Mouse (Mus musculus) layer of hippocampus, postnatal 14 days (tissue): ENCODE measurements around the gene Fam57b. TPM values are rescaled to one million over a fixed set of nuclear protein-coding genes. Genes with fewer than 3 reads are reported as not detected.
"Not testable (repeated sequence)": the region's sequence is repeated elsewhere in the genome, so short reads cannot be mapped to it uniquely, and the experiment has no call there.

Experiments
- DNase-seq, 2 experiments: peaks; one replicate each; pipeline ENCODE4 v3.0.0; 2021 to 2022; ENCODE audit warnings: low spot score in 2 of 2, mixed read lengths in 1 of 2
- total RNA-seq, 2 experiments: library from RNA; stranded (reverse); gene quantifications; 2 replicates each; pipeline ENCODE4 v1.2.3; 2021

Gene Fam57b
- total RNA-seq, 2 experiments from 2014 or later = 109 to 112 TPM

DNA sequence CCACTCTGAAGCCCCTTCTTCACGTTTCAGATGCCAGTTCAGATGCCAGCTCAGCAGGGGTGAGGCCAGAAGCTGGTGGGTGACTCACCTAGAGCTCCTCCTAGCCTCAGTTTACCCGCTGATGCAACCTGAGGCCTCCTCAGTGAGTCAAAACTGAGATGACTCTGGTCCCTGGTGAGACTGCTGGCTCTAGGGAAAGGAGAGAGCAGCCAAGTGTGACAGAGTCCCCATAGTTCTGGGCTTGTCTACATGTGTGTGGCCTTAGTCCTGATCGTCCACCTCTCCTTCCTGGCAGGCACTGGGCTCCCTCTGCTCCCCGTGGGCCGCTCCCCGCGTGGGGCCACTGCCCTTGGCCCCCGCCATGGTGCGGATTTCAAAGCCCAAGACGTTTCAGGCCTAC, 20.0 kb upstream of the Fam57b start:
- no peak for DNase-seq

DNA sequence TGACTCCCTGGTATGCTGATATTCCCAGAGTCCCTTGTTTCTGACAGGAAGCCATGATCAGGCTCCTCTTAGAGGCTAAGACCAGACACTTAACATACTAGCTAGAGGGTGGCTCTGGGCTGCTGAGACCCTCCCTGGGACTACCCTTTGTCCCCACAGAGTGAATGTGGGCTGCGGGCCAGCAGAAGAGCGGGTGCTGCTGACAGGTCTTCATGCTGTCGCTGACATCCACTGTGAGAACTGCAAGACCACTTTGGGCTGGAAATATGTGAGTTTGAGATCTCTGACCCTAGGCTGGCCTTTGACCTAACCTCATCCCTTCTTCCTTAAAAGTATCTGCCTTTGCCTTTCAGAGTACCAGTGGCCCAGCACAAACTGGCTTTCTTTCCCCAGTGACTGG, 19.3 kb upstream of the Fam57b start:
- DNase-seq = no peak

- not testable (repeated sequence) for DNase-seq
Measured at GRCm38 (mm10) chr7:126779101-126779500, 18.4 kb upstream of the Fam57b start.

GRCm38 (mm10) chr7:126779983-126780970, 17.2 kb upstream of the Fam57b start:
- peak; percentile 85 to 91 for DNase-seq

DNA sequence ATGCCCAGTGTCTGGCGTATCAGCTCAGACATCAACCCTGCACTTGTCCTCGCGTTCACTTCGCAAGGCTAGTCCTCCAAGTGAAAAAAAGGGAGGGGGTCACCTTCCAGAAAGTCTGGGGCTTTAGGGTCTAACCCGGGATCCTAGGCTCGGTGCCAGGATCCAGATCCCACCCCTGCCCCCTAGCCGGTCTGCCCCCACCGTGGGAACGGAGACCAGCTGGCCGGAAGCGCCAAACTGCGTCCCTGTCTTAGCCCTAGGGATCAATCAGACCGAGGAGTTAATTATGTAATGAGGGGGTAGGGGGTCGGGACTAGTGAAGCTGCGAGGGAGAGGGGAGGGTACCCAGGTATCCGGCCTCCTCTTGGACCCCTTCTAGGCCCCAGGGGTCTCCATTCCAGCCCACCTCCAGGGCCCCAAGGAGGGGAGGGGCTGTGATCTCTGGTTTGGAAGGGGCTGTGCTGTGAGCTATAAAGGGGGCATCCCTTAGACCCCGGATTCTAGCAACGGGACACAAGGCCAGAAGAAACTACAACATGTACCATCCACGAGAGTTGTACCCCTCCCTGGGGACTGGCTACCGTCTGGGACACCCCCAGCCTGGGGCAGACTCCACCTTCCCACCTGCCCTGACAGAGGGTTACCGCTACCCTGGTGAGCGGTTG, 16.4 kb upstream of the Fam57b start, which contains the start of gene Tbx6:
Tbx6 (plus strand) TSS at position 513 of the 665 bp plus-strand sequence.
- DNase-seq = no peak

GRCm38 (mm10) chr7:126781661-126782370, 15.7 kb upstream of the Fam57b start:
- no peak for DNase-seq

- no peak for DNase-seq
Measured at GRCm38 (mm10) chr7:126782693-126783092, 14.8 kb upstream of the Fam57b start.

DNA sequence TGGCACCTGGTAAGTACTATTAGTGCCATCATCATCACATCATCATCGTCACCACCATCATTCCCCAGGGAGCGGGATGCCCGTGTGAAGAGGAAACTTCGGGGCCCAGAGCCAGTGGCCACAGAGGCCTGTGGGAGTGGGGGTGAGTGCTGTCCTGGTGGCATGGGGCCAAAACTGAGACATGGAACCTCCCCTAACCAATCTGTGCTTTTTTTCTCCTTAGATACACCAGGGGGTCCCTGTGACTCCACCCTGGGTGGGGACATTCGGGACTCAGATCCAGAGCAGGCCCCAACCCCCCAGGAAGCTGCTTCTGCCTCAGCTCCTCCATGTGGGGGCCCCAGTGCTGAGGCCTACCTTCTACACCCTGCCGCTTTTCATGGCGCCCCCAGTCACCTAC, 13.0 kb upstream of the Fam57b start:
- DNase-seq = no peak

- no peak for DNase-seq
Measured at GRCm38 (mm10) chr7:126785056-126785455, 12.4 kb upstream of the Fam57b start.

DNA sequence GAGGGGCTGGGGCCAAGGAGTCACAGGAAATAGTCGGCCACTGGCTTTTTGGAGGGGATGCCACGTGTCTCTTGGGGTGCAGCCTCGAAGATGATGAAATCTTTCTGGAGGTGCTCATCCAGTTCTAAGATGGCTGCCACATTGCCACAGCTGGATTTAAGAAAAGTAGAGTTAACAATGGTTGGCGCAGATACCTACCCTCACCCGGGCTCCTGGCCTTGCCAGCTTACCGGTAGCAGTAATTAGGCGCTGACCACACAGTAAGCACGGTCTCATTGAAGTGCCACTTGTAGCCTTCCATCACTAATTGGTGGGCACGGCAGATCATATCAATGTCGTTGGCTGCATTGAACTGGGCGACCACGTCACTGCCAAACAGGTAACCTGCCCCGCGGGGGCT, 11.3 kb upstream of the Fam57b start:
- DNase-seq = no peak

- DNase-seq = no peak
Measured at GRCm38 (mm10) chr7:126789141-126789540, 8.3 kb upstream of the Fam57b start.

- DNase-seq = peak; percentile 93 to 97
Measured at GRCm38 (mm10) chr7:126791851-126792720, 5.4 kb upstream of the Fam57b start, which contains the start of gene Ppp4c. Gene Ppp4c, minus strand, starts transcription at chr7:126792496.

- no peak for DNase-seq
Measured at GRCm38 (mm10) chr7:126792721-126793443, 4.6 kb upstream of the Fam57b start.

DNA sequence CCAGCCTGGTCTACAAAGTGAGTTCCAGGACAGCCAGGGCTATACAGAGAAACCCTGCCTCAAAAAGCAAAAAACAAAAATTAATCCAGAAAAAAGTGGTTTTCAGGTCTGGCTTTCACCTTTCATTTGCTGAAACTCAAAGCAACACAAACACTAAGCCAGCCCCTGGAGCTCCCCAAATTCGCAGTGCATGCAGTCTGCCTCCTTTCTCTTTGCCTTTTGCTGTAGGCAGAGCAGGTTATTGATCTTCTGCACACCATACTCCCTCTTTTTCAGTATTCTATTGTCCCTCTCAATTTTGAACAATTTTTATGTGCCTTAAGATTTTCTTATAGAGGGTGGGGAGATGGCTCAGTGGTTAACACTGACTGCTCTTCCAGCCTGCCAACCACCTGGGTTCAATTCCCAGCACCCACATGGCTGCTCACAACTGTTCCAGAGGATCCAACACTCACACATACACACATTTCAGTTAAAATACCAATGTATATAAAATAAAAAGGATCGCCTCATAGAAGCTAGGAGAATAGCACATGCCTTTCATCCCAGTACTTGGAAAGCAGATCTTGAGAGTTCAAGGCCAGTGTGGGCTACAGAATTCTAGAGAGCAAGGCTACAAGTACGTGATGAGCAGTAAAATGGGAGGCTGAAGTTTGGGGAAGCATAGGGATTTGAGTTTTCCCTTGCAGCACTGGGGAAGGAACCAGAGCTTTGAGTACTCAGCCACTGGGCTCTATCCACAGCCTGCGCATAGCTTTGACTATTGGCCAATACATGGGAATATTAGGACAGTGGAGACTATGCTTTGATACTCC, 3.8 kb upstream of the Fam57b start:
- DNase-seq = no peak

- DNase-seq = no peak
Measured at GRCm38 (mm10) chr7:126794271-126794605, 3.2 kb upstream of the Fam57b start.

GRCm38 (mm10) chr7:126795387-126796317, 1.8 kb upstream of the Fam57b start:
- DNase-seq = peak in 1 of 2 experiments; percentile 24

DNA sequence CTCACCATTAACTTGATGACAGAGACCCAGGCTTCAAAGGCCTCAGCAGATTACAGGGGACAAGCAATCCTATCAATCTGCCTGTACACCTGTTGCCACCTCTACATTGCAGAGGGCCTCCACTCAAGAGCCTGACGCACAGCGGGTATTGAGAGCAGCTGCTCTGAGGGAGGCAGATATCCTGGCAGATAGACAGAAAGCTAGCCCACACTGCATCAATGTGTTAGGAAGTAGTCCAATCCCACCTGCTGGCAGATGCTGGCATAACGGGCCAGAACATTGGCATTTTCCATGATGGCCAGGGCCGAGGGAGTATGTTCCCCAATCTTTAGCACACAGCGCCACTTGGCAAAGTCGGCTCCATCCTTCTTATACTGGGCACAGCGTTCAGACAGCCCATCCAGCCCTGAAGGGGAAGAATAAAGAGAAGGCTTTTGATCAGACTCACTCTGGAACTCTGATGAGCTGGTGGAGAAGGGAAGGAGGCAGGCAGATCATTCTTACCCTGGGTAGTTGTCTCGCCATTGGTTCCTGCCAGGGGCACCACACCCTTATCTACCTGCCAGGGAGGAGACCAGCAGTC, 1.0 kb upstream of the Fam57b start:
- peak; percentile 65 to 75 for DNase-seq
